Mouse (Mus musculus) forebrain, embryonic 14.5 days (tissue): ENCODE results near the gene Twsg1. TPM values are rescaled to one million over a fixed set of nuclear protein-coding genes. Genes with fewer than 3 reads are reported as not detected.

Experiments used
- ATAC-seq: fragments of 200-750 bp; cut with Nextera tagmentation; 2 replicates; pipeline ENCODE4 v1.8.0; 2017; ENCODE audit warnings: mild to moderate bottlenecking, moderate library complexity
- DNase-seq: peaks from one replicate; pipeline ENCODE4 v3.0.0-alpha.2; 2015; ENCODE audit warnings: low spot score
- H3K27ac ChIP-seq: fragments of 300-500 bp; sonication (generic); 2 replicates; pipeline ENCODE4 v1.5.1; 2014; ENCODE audit warnings: low read depth, mild to moderate bottlenecking, control low read depth, low read length, moderate library complexity
- H3K27me3 ChIP-seq: fragments of 300-500 bp; sonication (generic); replicated peaks from 2 replicates; pipeline ENCODE4 v1.6.1; 2014; ENCODE audit warnings: low read length, control low read depth, mixed read lengths; ENCODE audit not compliant: control insufficient read depth, insufficient read depth
- H3K36me3 ChIP-seq: fragments of 300-500 bp; sonication (generic); 2 replicates; pipeline ENCODE4 v1.6.1; 2014; ENCODE audit warnings: low read length, control low read depth; ENCODE audit not compliant: control insufficient read depth, insufficient read depth
- H3K4me1 ChIP-seq: fragments of 300-500 bp; sonication (generic); 2 replicates; pipeline ENCODE4 v1.6.1; 2014; ENCODE audit warnings: antibody characterized with exemption, low read length, control low read depth; ENCODE audit not compliant: control insufficient read depth, insufficient read depth
- H3K4me2 ChIP-seq: fragments of 300-500 bp; sonication (generic); 2 replicates; pipeline ENCODE4 v1.6.1; 2014; ENCODE audit warnings: mild to moderate bottlenecking, control low read depth, low read length
- H3K4me3 ChIP-seq: fragments of 300-500 bp; sonication (generic); 2 replicates; pipeline ENCODE4 v1.5.1; 2014; ENCODE audit warnings: low read depth, low read length, control low read depth
- H3K9ac ChIP-seq: fragments of 300-500 bp; sonication (generic); 2 replicates; pipeline ENCODE4 v1.6.1; 2014; ENCODE audit warnings: mild to moderate bottlenecking, low read length, control low read depth, moderate library complexity
- H3K9me3 ChIP-seq: fragments of 300-500 bp; sonication (generic); replicated peaks from 2 replicates; pipeline ENCODE4 v1.6.1; 2016; ENCODE audit warnings: low read length, control low read depth, mixed read lengths; ENCODE audit not compliant: control insufficient read depth
- WGBS: fragments of 180-500 bp; shearing (Covaris S2); extraction: QIAGEN DNeasy Blood & Tissue Kit; methylation state at CpG from one replicate; pipeline ENCODE4 v1.1.7; 2014; 5-methylcytosine and 5-hydroxymethylcytosine counted together
- polyA plus RNA-seq: library from polyadenylated mRNA; unstranded; fragments of >200 nt; fragmentation: Nextera tagmentation; extraction: Ambion mirVana; gene quantifications from 2 replicates; pipeline ENCODE4 v1.2.1, GENCODE M21; 2014

Gene Twsg1
- polyA plus RNA-seq, 1 experiment from 2014 or later = 83.1 TPM

DNA sequence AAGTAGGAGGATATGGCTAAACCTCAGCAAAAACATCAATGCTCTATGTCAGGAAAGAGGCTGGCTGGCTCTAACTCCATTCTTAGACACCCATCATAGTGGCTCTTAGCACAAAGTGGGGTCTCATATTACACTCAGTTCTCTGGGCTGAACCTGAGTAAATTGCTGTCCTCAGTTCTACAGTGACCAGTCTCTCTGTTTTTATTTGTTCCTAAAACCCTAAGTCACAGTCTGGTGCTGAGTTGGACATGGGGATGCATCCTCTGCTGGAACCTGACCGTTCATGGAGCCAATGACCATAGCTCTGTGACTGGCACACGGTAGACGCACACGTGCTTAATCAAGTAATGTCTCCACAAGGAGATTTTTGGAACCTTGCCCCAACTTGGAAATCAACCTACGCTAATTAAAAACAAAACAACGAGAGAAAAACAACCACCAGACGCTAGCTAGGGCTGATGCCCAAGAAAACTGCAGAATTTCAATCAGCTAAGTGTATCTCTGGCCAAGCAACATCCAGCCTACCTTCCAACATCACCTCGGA is 6.8 kb upstream of the Twsg1 start:
- no peak for ATAC-seq
- Histone ChIP-seq H3K9me3 (no peaks in the 10 kb centered on the region), H3K27ac (no peak overlapping the region), H3K4me1 (0 out of 2 replicates have a peak, but pooled peaks cover 2% of the 10 kb centered on the region), H3K4me3 (no peak overlapping the region), H3K4me2 (no peak overlapping the region), H3K9ac (no peak overlapping the region), H3K27me3 (no peaks in the 10 kb centered on the region), H3K36me3 (no peaks in the 10 kb centered on the region)
- WGBS = 75% methylated on average over 8 of the region's 8 CpGs
- DNase-seq = peak; percentile 62

DNA sequence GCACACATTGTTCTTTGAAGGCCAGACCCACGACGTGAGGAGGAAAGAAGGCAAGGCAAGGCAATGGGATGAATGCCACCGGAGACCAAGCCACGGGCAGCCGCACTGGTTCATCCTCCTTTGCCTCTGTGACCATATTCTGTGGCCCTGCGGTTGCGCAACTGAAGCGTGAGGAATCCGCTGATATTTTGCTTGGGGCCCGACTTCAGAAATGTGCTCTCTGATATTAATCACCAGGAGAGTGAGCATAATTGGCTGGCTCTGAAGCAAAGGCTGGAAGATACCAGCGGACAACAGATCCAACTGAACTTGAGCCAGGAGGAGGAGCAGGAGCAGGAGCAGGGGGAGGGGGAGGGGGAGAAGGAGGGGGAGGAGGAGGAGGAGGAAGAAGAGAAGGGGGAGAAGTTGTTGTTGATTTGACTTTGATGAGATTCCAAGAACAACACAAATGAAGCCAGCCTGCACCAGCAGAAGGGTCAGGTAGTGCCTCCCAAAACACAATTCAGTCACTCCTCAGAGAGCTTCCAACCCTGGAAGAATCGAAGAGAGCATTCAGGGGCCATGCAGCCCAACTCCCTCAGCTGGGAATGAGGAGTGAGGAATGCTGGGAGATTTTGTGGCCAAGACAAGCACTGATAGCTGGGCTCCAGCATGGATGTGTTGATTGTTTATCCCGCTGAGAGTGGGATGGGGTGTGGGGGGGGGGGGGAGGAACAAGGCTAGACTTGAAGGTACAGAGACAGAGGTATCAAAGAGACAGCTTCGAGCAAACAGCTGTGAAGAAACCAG is 6.2 kb upstream of the Twsg1 start:
- DNase-seq = peak; percentile 24
- H3K36me3 ChIP-seq = no peaks in the 10 kb centered on the region

DNA sequence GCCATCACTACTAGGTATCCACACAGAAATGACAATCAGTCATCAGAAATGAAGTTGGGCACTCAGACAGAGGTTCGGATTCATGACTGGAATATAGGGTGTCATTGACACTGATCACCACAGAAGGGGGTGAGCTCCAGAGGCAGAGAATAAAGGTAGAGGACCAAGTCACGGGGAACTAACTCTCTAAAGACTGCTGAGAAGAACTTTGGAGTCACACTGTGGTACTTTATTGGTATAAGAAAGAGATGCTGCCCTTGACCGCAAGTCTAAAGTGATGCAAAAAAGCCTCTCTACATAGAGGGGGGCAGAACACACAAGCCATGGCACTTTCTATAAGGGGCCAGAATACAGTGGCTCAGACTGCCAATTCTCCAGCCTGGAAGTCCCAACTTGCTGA is 5.1 kb upstream of the Twsg1 start:
- Histone ChIP-seq H3K36me3 (no peaks in the 10 kb centered on the region), H3K9ac (no peak overlapping the region), H3K27me3 (no peaks in the 10 kb centered on the region), H3K9me3 (no peaks in the 10 kb centered on the region), H3K4me2 (no peak overlapping the region), H3K27ac (no peak overlapping the region), H3K4me1 (0 out of 2 replicates have a peak, but pooled peaks cover 2% of the 10 kb centered on the region), H3K4me3 (no peak overlapping the region)
- 80% methylated on average over 3 of the region's 3 CpGs for WGBS
- no peak for DNase-seq
- ATAC-seq = no peak

More for the DNA sequence above, 6.2 kb upstream of the Twsg1 start:
- H3K9ac ChIP-seq = no peak overlapping the region
- peak; percentile 26; the same call in 1 of the 2 replicates for ATAC-seq
- 78% methylated on average over 14 of the region's 14 CpGs for WGBS
- H3K4me1 ChIP-seq = 0 out of 2 replicates have a peak, but pooled peaks cover 2% of the 10 kb centered on the region
- H3K27me3 ChIP-seq = no peaks in the 10 kb centered on the region
- H3K9me3 ChIP-seq = no peaks in the 10 kb centered on the region
- no peak overlapping the region for H3K4me3 ChIP-seq
- H3K27ac ChIP-seq = no peak overlapping the region
- no peak overlapping the region for H3K4me2 ChIP-seq

DNA sequence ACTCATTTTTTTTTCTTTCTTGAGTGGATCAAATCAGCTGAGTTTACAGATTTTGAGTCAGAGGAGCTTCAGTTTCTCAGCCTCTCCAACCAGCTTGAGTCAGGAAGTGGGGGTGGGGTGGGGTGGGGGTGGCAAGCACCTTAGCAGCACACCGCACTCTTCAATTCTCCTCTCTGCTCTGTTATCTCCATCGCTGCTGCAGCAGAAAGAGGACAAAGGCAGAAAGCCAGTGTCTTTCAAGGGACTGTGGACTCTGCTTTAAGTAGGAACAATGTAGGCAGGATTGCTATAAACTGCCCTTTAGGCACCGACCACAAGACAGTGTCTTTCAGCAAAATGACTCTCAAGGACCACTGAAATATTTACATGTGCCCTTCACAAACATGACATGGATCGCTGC is 2.9 kb upstream of the Twsg1 start:
- WGBS = 56% methylated on average over 4 of the region's 4 CpGs
- H3K4me3 ChIP-seq = no peak overlapping the region
- no peak overlapping the region for H3K9ac ChIP-seq
- no peaks in the 10 kb centered on the region for H3K27me3 ChIP-seq
- no peak overlapping the region for H3K27ac ChIP-seq
- peaks cover 5% of the 10 kb centered on the region; the same call in 1 of the 2 replicates for H3K4me1 ChIP-seq
- no peak overlapping the region for H3K4me2 ChIP-seq
- DNase-seq (no peak), ATAC-seq (no peak)
- no peaks in the 10 kb centered on the region for H3K36me3 ChIP-seq
- H3K9me3 ChIP-seq = no peaks in the 10 kb centered on the region

DNA sequence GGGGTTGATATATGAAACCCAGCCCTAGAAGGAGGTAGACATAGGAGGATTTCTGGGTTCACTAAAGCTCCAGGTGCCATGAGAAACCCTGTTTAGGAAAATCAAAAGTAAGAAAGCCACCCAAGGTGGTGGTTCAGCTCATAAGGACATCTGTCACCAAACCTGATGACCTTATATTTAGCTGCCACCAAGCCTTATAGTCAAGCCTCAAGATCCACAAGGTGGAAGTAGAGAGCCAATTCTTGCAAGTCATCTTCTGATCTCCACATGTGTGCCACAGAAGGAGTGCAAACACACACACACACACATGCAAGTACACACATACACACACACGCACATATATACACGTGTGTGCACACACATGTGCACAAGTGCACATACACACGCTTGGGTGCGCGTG is 1.1 kb upstream of the Twsg1 start:
- Histone ChIP-seq H3K4me3 (no peak overlapping the region), H3K27ac (no peak overlapping the region), H3K9ac (no peak overlapping the region), H3K4me1 (peaks cover 2% of the 10 kb centered on the region; the same call in 1 of the 2 replicates), H3K9me3 (no peaks in the 10 kb centered on the region), H3K27me3 (no peaks in the 10 kb centered on the region), H3K4me2 (no peak overlapping the region), H3K36me3 (peaks cover 17% of the 10 kb centered on the region; the same call in 1 of the 2 replicates)
- WGBS = 79% methylated on average over 5 of the region's 5 CpGs
- DNase-seq (peak; percentile 29), ATAC-seq (no peak)

DNA sequence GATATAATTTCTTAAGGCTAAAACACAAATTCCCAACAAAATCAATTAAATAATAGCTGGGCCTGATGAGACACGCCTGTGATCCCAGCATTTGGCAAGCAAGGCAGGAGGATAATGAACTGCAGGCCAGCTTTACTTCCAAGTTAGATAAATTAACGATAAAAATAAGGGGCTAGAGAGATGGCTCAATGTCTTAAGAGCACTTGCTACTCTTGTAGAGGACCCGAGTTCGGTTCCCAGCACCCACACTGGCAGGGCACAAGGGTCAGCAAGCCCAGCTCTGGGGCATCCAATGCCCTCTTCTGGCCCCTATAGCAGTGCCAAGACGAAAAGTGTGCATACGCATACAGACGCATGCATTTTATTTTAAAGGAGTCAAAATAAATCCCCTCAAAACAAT is 843 bp downstream of the Twsg1 start:
- Histone ChIP-seq H3K9ac (peak overlapping the region; percentile 97), H3K4me3 (peak overlapping the region; percentile 93), H3K36me3 (peaks cover 27% of the 10 kb centered on the region), H3K27ac (peak overlapping the region; percentile 88), H3K4me2 (peak overlapping the region; percentile 60), H3K4me1 (peaks cover 2% of the 10 kb centered on the region; the same call in 1 of the 2 replicates), H3K27me3 (no peaks in the 10 kb centered on the region), H3K9me3 (no peaks in the 10 kb centered on the region)
- WGBS = 33% methylated on average over 7 of the region's 7 CpGs
- ATAC-seq (peak; percentile 2; the same call in 1 of the 2 replicates), DNase-seq (peak; percentile 8)

DNA sequence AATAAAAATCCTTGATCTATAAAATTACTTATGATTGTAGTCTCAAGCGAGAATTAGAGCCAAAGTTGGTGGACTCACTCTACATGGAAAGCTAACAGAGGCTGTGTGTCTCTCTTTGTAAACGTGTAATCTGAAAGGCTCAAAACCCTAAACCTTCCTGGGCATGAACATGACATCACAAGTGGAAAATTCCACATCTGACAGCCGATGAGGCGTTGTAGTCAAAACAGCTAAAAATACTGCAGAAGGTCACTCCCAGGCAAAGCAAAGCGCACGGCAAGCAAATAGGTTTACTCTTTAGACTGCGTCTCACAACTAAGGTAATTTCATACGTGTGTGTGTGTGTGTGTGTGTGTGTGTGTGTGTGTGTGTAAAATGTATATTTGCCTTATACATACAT is 3.7 kb downstream of the Twsg1 start:
- H3K27me3 ChIP-seq = no peaks in the 10 kb centered on the region
- H3K27ac ChIP-seq = no peak overlapping the region
- H3K4me2 ChIP-seq = no peak overlapping the region
- 92% methylated on average over 8 of the region's 8 CpGs for WGBS
- H3K4me3 ChIP-seq = no peak overlapping the region
- ATAC-seq (no peak), DNase-seq (no peak)
- H3K36me3 ChIP-seq = peaks cover 40% of the 10 kb centered on the region
- peaks cover 2% of the 10 kb centered on the region; the same call in 1 of the 2 replicates for H3K4me1 ChIP-seq
- no peaks in the 10 kb centered on the region for H3K9me3 ChIP-seq
- no peak overlapping the region for H3K9ac ChIP-seq

DNA sequence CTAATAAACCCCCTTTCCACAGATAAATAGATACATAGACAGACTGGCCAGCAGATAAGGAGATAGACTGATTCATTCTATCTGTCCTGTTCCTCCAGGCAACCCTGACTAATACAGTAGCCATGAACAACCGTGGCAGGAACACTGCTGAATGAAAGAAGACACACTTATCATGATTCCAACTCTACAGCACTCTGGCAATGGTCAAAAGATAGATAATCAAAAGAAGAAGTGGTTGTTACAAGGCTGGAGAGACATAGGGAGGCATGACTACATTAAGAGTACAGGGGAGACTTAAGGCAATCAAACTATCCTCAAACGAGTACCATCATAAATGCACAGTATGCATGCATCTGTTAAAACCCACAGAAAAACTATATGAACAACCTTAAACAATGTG is 5.6 kb downstream of the Twsg1 start:
- ATAC-seq (no peak), DNase-seq (no peak)
- Histone ChIP-seq H3K4me3 (no peak overlapping the region), H3K27ac (no peak overlapping the region), H3K36me3 (peaks cover 40% of the 10 kb centered on the region), H3K4me2 (no peak overlapping the region), H3K9me3 (no peaks in the 10 kb centered on the region), H3K27me3 (no peaks in the 10 kb centered on the region), H3K9ac (no peak overlapping the region), H3K4me1 (peaks cover 2% of the 10 kb centered on the region; the same call in 1 of the 2 replicates)
- WGBS = 97% methylated on average over 2 of the region's 2 CpGs

DNA sequence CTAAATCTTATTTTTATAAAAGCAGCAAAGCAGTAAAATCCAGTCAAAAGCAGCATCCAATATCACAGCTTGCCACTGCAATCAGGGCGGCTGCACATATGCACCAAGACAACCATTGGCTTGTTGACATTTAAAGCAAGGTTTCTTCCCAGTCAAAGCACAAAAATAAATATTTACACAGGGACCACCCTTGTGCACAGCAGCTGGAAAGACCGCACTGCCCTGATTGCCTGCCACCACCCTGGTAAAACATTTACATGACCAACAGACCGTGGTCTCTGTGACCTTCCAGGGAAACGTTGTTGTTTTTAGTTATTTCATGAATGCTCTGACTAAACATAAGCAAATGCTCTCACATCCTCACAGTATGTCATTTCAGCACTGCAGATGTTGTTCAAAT is 8.6 kb downstream of the Twsg1 start:
- Histone ChIP-seq H3K27ac (no peak overlapping the region), H3K4me2 (no peak overlapping the region), H3K4me1 (no peaks in the 10 kb centered on the region), H3K4me3 (no peak overlapping the region), H3K27me3 (no peaks in the 10 kb centered on the region), H3K36me3 (peaks cover 29% of the 10 kb centered on the region), H3K9me3 (no peaks in the 10 kb centered on the region), H3K9ac (no peak overlapping the region)
- no peak for ATAC-seq
- DNase-seq = no peak
- 91% methylated on average over 4 of the region's 4 CpGs for WGBS
